Comparison of ENCODE assay signal across 13 mouse cellular contexts in genomic region chr1:72238016-72238580, GRCm38 (mm10). TPM values are rescaled to one million over a fixed set of nuclear protein-coding genes. Genes with fewer than 3 reads are reported as not detected.
A peak's percentile ranks its signal among the peaks of the same experiment; 100 is the strongest.
DNase-seq lines count a peak whose midpoint lies in the region; ATAC-seq and TF ChIP-seq lines count a peak whose summit lies in the region.
"Had no signal": no experiment of that assay in that cellular context is flagged by ENCODE, and none has a peak within 500 bp of the region (broad histone marks: within the 10 kb centered on the region; RNA-seq: fewer than 3 reads in every experiment).

No protein-coding gene starts in this region.

- H3K27ac ChIP-seq in heart, postnatal 0 days (ENCODE audit: low read depth), result peak overlapping the region; percentile 46; the same call in 1 of the 2 replicates
- H3K27ac ChIP-seq in spleen, adult 2 months (ENCODE audit: insufficient read depth, low read length), result peak overlapping the region; percentile 48; the same call in 1 of the 2 replicates
- H3K27ac ChIP-seq: forebrain, embryonic 10.5 days; hindbrain, embryonic 10.5 days had no signal

- H3K36me3 ChIP-seq in heart, postnatal 0 days (replicated peaks; ENCODE audit: control insufficient read depth, insufficient read depth, low read length), result no peaks in the 10 kb centered on the region
- no peaks in the 10 kb centered on the region for H3K36me3 ChIP-seq in spleen, adult 2 months (ENCODE audit: control insufficient read depth, insufficient read depth, low read length)
- H3K36me3 ChIP-seq: forebrain, embryonic 10.5 days; hindbrain, embryonic 10.5 days had no signal

- H3K4me1 ChIP-seq in heart, postnatal 0 days (ENCODE audit: control insufficient read depth, insufficient read depth), result no peaks in the 10 kb centered on the region
- H3K4me1 ChIP-seq in spleen, adult 2 months (ENCODE audit: control insufficient read depth, insufficient read depth, insufficient read length), result no peaks in the 10 kb centered on the region

- no peak for ATAC-seq in heart, postnatal 0 days (ENCODE audit: insufficient read depth, low read depth)
- ATAC-seq in granulocyte monocyte progenitor cell, adult 5-6 weeks (replicated peaks; ENCODE audit: poor library complexity, severe bottlenecking), result peak; percentile 23; the same call in 1 of the 2 replicates

- no peak for TF ChIP-seq CTCF in heart, postnatal 0 days (IDR thresholded peaks at IDR 0.05; ENCODE audit: low read depth)
- TF ChIP-seq CTCF in spleen, adult 2 months (IDR thresholded peaks at IDR 0.05; ENCODE audit: extremely low read depth, insufficient read depth, insufficient read length, insufficient replicate concordance), result no peak

- TF ChIP-seq POLR2A in spleen, adult 2 months (IDR thresholded peaks at IDR 0.05; ENCODE audit: low read depth, low read length), result no peak

- TF ChIP-seq EP300 in heart, postnatal 0 days (IDR thresholded peaks at IDR 0.05; ENCODE audit: low read depth), result no peak

- no peaks in the 10 kb centered on the region for H3K9me3 ChIP-seq in heart, postnatal 0 days (replicated peaks; ENCODE audit: control insufficient read depth, low read length)
- H3K9me3 ChIP-seq: forebrain, embryonic 10.5 days; hindbrain, embryonic 10.5 days had no signal

- H3K9ac ChIP-seq in heart, postnatal 0 days (replicated peaks; ENCODE audit: low read depth, low read length), result no peak overlapping the region

- WGBS in heart, postnatal 0 days, result 60% methylated on average over 10 of the region's 10 CpGs
- WGBS in spleen, adult 2 months, result 66% methylated on average over 10 of the region's 10 CpGs

- H3K4me3 ChIP-seq in heart, postnatal 0 days (ENCODE audit: low read depth, low read length), result no peak overlapping the region
- no peak overlapping the region for H3K4me3 ChIP-seq in spleen, adult 2 months (ENCODE audit: extremely low read depth, insufficient read depth, insufficient read length)
- H3K4me3 ChIP-seq: forebrain, embryonic 10.5 days; hindbrain, embryonic 10.5 days had no signal

- no peak for DNase-seq in heart, postnatal 0 days (ENCODE audit: low spot score)
- DNase-seq in heart, postnatal 10 days, result no peak
- no peak for DNase-seq in spleen, adult 2 months (ENCODE audit: low read depth in 1 of 2, low spot score in 2 of 2)
- no peak for DNase-seq in spleen, postnatal 10 days (ENCODE audit: low spot score in 2 of 2)
- no peak for DNase-seq in ovary, postnatal 14 days (ENCODE audit: low spot score)
- DNase-seq in cerebellum, postnatal 4 days (ENCODE audit: low spot score in 2 of 2), result no peak
- no peak for DNase-seq in frontal cortex, postnatal 14 days (ENCODE audit: low spot score in 2 of 2)
- DNase-seq: kidney, postnatal 25 days; lung, postnatal 10 days; thymus, postnatal 4 days had no signal

- H3K27me3 ChIP-seq in heart, postnatal 0 days (ENCODE audit: control insufficient read depth, insufficient read depth, low read length), result 0 out of 2 replicates have a peak, but pooled peaks cover 8% of the 10 kb centered on the region
- H3K27me3 ChIP-seq in spleen, adult 2 months (ENCODE audit: control insufficient read depth, insufficient read depth, low read length), result no peaks in the 10 kb centered on the region

- no peak overlapping the region for H3K4me2 ChIP-seq in heart, postnatal 0 days (ENCODE audit: low read depth, low read length)

- intact Hi-C loops in heart, postnatal 10 days (cut with DNase I), result no loop called here

RNA-seq across cellular contexts. Expression of gene Mreg, which starts 26.0 kb away (rescaled TPM):
- total RNA-seq in heart, postnatal 0 days (2014; rRNA removed; ENCODE audit: low replicate concordance), result 11.3 and 12.5 TPM in 2 replicates
- 8.6 and 9.5 TPM in 2 replicates for polyA plus RNA-seq in heart, postnatal 0 days (2015; fragmentation: Nextera tagmentation; extraction: Ambion mirVana)
- total RNA-seq in heart, postnatal 10 days (2021), result 10 to 100 TPM; 30.2 to 31.0 TPM
- polyA plus RNA-seq in spleen, adult 2 months (2012; rRNA removed), result 5.6 and 8.6 TPM in 2 replicates
- total RNA-seq in granulocyte monocyte progenitor cell, adult 5-6 weeks (2014; fragmentation: Nextera tagmentation), result 1.1 and 1.5 TPM in 2 replicates
- total RNA-seq in granulocyte monocyte progenitor cell, adult 5-6 weeks (2017), result 0.73 and 0.93 TPM in 2 replicates

RNA-seq across cellular contexts. Expression of gene Pecr, which starts 46.0 kb away (rescaled TPM):
- 0.95 and 8.1 TPM in 2 replicates for total RNA-seq in heart, postnatal 0 days (2014; rRNA removed; ENCODE audit: low replicate concordance)
- polyA plus RNA-seq in heart, postnatal 0 days (2015; fragmentation: Nextera tagmentation; extraction: Ambion mirVana), result 31.1 and 31.7 TPM in 2 replicates
- total RNA-seq in heart, postnatal 10 days (2021), result 10 to 100 TPM; 12.6 to 13.0 TPM
- 2.0 and 2.8 TPM in 2 replicates for polyA plus RNA-seq in spleen, adult 2 months (2012; rRNA removed)
- 13.6 and 14.8 TPM in 2 replicates for total RNA-seq in granulocyte monocyte progenitor cell, adult 5-6 weeks (2014; fragmentation: Nextera tagmentation)
- 9.5 and 10.1 TPM in 2 replicates for total RNA-seq in granulocyte monocyte progenitor cell, adult 5-6 weeks (2017)

RNA-seq across cellular contexts. Expression of gene Tmem169, which starts 46.1 kb away (rescaled TPM):
- not detected in 2 replicates for total RNA-seq in heart, postnatal 0 days (2014; rRNA removed; ENCODE audit: low replicate concordance)
- polyA plus RNA-seq in heart, postnatal 0 days (2015; fragmentation: Nextera tagmentation; extraction: Ambion mirVana), result 0.12 TPM in 1 of 2 replicates, not detected in the other
- under 1 TPM in 1 of 2 experiments, not detected in 1; 0.19 TPM for total RNA-seq in heart, postnatal 10 days (2021)
- 0.02 TPM in 1 of 2 replicates, not detected in the other for polyA plus RNA-seq in spleen, adult 2 months (2012; rRNA removed)
- total RNA-seq in granulocyte monocyte progenitor cell, adult 5-6 weeks (2014; fragmentation: Nextera tagmentation), result not detected in 2 replicates
- 0.22 TPM in 1 of 2 replicates, not detected in the other for total RNA-seq in granulocyte monocyte progenitor cell, adult 5-6 weeks (2017)
